Mouse (Mus musculus) layer of hippocampus, postnatal 14 days (tissue): Measurements from ENCODE around the gene Myo18b. TPM values are rescaled to one million over a fixed set of nuclear protein-coding genes. Genes with fewer than 3 reads are reported as not detected.

Experiments
- DNase-seq, 2 experiments: peaks; one replicate each; pipeline ENCODE4 v3.0.0; 2021 to 2022; ENCODE audit warnings: low spot score in 2 of 2, mixed read lengths in 1 of 2
- total RNA-seq, 2 experiments: library from RNA; stranded (reverse); gene quantifications; 2 replicates each; pipeline ENCODE4 v1.2.3; 2021

Myo18b gene
- total RNA-seq, 2 experiments from 2014 or later = 2.2 to 2.6 TPM

GRCm38 (mm10) chr5:112749634-112750033 lies 146.5 kb downstream of the Myo18b start:
- no peak for DNase-seq

- DNase-seq = no peak
Measured at GRCm38 (mm10) chr5:112748001-112748719, 148.0 kb downstream of the Myo18b start.

GRCm38 (mm10) chr5:112747306-112747930 lies 148.7 kb downstream of the Myo18b start:
- DNase-seq = no peak

- DNase-seq = peak; percentile 64 to 83
Measured at GRCm38 (mm10) chr5:112745176-112745575, 151.0 kb downstream of the Myo18b start.

- DNase-seq = no peak
Measured at GRCm38 (mm10) chr5:112744571-112744970, 151.6 kb downstream of the Myo18b start.

GRCm38 (mm10) chr5:112743121-112743520 lies 153.0 kb downstream of the Myo18b start:
- DNase-seq = peak in 1 of 2 experiments; percentile 36

- DNase-seq = peak; percentile 48 to 72
Measured at GRCm38 (mm10) chr5:112740651-112741050, 155.5 kb downstream of the Myo18b start.

GRCm38 (mm10) chr5:112735040-112735439 lies 161.1 kb downstream of the Myo18b start:
- no peak for DNase-seq

- no peak for DNase-seq
Measured at GRCm38 (mm10) chr5:112730604-112731003, 165.6 kb downstream of the Myo18b start.

- no peak for DNase-seq
Measured at GRCm38 (mm10) chr5:112728432-112728831, 167.7 kb downstream of the Myo18b start.

- peak in 1 of 2 experiments; percentile 53 for DNase-seq
Measured at GRCm38 (mm10) chr5:112718655-112719306, 177.4 kb downstream of the Myo18b start.

GRCm38 (mm10) chr5:112714679-112715446 lies 181.3 kb downstream of the Myo18b start:
- DNase-seq = no peak

GRCm38 (mm10) chr5:112709831-112710230 lies 186.3 kb downstream of the Myo18b start:
- no peak for DNase-seq

- DNase-seq = no peak
Measured at GRCm38 (mm10) chr5:112708441-112708840, 187.7 kb downstream of the Myo18b start.

GRCm38 (mm10) chr5:112707478-112707877 lies 188.7 kb downstream of the Myo18b start:
- no peak for DNase-seq

- DNase-seq = peak in 1 of 2 experiments; percentile 64
Measured at GRCm38 (mm10) chr5:112700794-112701193, 195.4 kb downstream of the Myo18b start.

- peak in 1 of 2 experiments; percentile 38 for DNase-seq
Measured at GRCm38 (mm10) chr5:112696683-112697082, 199.5 kb downstream of the Myo18b start.

- DNase-seq = peak in 1 of 2 experiments; percentile 65
Measured at GRCm38 (mm10) chr5:112695254-112695711, 200.9 kb downstream of the Myo18b start.

- DNase-seq = no peak
Measured at GRCm38 (mm10) chr5:112693286-112693849, 202.8 kb downstream of the Myo18b start.

- no peak for DNase-seq
Measured at GRCm38 (mm10) chr5:112687100-112687818, 208.9 kb downstream of the Myo18b start.
